Mouse (Mus musculus) testis, postnatal 10 days (tissue): ENCODE data around the gene Eqtn.

Source experiments
- DNase-seq: peaks from one replicate; pipeline ENCODE4 v3.0.0; 2021; ENCODE audit warnings: low spot score

Eqtn gene

GRCm38 (mm10) chr4:94928743-94929142 is at the start of gene Eqtn:
TSS of gene Eqtn (minus strand) at chr4:94928843.
- DNase-seq, result no peak

- no peak for DNase-seq
Measured at GRCm38 (mm10) chr4:94973321-94973720, 44.7 kb upstream of the Eqtn start.

- DNase-seq, result no peak
Measured at GRCm38 (mm10) chr4:94952773-94953172, 24.1 kb upstream of the Eqtn start.

GRCm38 (mm10) chr4:94941221-94941855 is 12.7 kb upstream of the Eqtn start:
- no peak for DNase-seq

- DNase-seq, result no peak
Measured at GRCm38 (mm10) chr4:94901780-94902179, 26.9 kb downstream of the Eqtn start.

GRCm38 (mm10) chr4:94900744-94901143 is 27.9 kb downstream of the Eqtn start:
- DNase-seq, result no peak
